Mouse (Mus musculus) embryo, embryonic 9.5 days (tissue): Measurements from ENCODE around the gene Pvalb.

Experiments
- DNase-seq: peaks from one replicate; pipeline ENCODE4 v3.0.0-alpha.2; 2017; ENCODE audit errors: extremely low spot score

The Pvalb gene

DNA sequence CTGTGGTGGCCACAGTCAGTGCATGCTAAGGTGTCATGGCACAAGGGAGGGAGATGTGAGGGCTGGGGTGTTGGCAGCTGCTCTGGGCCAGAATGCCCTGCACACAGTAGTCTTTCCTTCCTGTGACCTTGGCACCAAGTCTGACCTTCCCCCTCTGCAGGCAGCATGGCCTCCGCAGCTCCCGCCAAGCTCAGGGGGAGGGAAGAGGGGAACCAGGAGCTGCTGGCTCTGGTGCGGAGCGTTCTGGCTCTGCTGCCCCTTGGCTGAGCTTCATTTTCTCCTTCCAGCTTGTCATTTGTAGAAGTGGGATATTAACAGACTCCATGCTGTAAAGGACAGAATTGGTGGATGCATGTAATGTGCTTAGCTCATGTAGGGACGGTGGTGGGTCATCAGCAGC, 47.9 kb downstream of the Pvalb start:
- no peak for DNase-seq

DNA sequence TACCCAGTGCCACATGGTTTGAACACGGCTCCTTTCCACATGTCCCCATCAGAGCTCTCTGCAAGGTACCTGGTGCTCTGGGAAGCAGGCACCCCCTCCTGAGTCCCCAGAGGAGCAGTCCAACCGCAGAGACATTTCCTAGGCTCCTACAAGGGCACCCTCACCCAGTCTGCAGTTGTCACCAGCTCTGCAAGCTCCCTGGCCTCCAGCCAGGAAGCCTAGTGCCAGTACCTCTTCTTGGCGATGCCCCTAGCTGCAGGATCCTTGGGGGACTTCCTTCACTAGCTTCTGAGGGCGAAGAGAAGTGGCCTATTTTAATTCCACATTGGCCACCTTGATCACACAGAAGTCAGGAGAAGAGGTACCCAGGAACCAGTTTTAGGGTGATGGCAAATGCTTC, 48.4 kb downstream of the Pvalb start:
- no peak for DNase-seq

DNA sequence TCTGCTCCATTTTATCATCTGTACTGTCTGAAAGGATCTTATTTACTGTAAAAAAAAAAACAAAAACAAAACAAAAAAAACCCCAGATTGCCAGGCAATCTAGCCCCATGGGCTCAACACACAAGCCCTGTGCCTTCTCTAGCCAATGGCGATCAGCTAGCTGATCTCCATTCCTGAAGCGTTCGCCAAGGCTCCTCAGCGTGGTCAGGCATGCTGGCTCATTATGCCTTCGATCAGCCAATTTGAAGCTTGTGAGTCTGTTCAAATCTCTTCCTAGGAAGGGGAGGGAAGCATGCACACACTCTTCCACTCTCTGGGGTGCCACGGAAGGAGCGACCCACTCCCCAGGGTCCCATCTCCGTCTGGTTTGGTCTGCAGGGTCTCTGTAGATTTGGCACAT, 48.9 kb downstream of the Pvalb start:
- no peak for DNase-seq

DNA sequence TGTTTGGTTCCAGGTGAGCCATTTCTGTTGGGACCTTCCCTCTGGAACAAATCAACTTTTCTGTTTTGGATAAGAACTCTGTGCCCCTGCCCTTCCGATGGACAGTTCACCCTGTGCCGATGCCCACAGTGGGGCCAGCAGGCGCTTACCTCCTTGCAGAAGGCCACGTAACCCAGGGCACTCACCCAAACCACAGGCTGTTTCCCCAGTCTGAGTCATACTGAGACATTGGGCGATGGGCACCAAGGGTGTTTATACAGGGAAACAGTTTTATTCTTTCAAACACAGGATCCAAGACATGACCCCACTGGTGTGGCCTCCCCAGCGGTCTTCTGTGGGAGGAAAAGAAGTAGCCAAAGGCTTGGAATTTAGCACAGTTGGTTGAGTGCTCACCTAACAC, 50.8 kb downstream of the Pvalb start:
- DNase-seq, result no peak

DNA sequence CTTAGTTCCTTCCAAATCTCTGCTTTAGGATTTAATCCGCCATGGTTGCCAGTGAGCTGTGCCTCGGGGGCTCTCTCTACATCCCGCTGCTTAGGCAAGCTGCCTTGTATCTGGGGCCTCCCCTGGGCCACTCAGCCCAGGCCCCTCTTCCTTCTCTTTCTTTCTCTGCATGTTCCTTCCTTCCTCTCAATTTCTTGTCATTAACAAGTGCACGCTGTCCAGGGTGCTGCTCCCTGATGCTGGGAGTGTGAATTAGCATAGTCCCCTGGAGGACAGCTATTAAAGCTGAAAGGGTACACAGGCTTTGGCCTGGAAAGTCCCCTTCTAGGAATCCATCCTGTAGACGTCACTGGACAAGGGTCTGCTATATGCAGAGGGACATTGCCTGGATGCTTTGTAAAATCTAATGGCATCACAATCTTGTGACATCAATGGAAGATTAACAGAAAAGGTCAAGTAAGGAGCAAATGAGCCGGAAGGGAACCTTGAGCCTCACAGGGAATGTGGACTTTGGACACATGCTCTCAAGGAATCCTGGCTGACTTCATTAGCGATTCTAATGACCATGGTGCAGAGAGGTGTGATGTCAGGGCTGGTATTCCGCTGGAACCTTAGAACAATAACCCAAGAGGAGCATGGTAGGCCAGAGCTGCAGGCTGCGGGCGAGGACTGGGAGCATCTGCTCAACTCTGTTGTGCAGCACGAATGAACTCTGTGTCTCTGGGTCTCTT, 53.0 kb downstream of the Pvalb start:
- DNase-seq, result no peak

DNA sequence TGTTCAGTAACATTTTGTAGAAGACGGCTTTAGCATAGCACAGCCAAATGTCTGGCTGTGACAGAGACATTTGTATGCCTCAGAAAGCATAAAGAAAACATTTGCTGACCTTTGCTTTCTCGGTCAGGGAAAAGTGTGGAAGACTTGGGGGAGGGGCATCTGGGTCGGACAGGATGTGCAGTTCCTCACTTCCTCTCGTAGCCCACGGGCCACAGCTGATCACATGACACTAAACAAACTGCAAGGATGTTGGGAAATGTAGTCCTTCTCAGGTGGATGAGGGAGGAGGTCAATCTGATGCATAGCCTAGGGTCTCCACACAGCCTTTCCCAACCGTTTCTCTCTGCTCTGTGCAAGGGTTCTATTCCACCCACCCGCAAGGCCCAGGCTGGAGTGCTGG, 57.6 kb downstream of the Pvalb start:
- no peak for DNase-seq
